Mouse (Mus musculus) lung, adult 2 months (tissue): ENCODE measurements around the gene Nck1.
A peak's percentile ranks its signal among the peaks of the same experiment; 100 is the strongest.

Experiments used
- CTCF ChIP-seq: fragments of 200-500 bp; IDR thresholded peaks from 2 replicates; pipeline ENCODE4 v1.5.1; 2011; ENCODE audit warnings: mild to moderate bottlenecking, low read length, control low read depth; ENCODE audit not compliant: insufficient read depth
- POLR2A ChIP-seq: fragments of 200-500 bp; IDR thresholded peaks from 2 replicates; pipeline ENCODE4 v1.6.1; 2011; ENCODE audit warnings: low read depth, mild to moderate bottlenecking, control low read depth, low read length, borderline replicate concordance; ENCODE audit errors: extremely low read depth

DNA sequence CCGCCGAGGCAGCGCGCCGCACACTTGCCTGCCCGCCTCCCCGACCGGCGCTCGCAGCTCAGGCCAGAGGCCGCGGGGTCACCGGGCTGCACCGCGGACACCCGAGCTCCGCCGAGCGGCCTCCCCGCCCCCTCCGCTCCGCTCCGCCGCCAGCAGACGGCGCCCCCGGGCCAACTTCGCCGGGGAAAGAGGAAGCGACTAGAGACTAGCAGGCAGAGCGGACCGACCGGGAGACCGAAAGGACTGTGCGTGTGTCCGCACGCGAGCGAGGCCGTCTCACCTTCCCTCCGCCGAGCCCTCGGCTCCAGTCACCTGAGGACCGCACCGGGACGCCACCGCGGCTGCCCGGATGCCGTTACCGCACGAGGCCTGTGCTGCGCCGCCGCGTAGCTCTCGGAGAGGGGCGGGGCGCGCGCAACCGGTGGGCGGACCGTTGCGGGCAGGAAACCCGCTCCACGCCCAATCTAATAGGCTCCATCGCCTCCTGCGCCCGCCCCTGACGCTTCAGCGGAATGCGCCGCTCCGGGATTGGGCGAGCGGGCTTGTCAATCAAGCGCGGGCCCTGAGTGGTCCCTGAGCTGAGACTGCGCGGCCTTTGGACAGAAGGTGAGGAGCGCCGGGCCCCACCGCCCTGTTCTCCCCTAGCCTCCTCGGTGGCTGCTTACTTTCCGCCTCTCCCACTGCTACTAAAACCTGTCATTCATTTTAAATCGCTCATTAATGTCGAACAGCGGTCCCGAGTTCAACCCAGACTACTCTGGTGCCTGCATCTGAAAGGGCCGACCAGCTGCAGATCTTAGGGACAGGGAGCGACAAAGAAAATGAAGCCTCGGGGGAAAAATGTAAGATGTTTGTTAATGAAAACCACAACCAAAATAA lies at the start of gene Nck1:
- no peak for TF ChIP-seq CTCF
- TF ChIP-seq POLR2A: peak; percentile 77; the same call in 1 of the 2 replicates
